Mouse (Mus musculus): ENCODE data around the gene Msantd2.

Msantd2 gene

DNA sequence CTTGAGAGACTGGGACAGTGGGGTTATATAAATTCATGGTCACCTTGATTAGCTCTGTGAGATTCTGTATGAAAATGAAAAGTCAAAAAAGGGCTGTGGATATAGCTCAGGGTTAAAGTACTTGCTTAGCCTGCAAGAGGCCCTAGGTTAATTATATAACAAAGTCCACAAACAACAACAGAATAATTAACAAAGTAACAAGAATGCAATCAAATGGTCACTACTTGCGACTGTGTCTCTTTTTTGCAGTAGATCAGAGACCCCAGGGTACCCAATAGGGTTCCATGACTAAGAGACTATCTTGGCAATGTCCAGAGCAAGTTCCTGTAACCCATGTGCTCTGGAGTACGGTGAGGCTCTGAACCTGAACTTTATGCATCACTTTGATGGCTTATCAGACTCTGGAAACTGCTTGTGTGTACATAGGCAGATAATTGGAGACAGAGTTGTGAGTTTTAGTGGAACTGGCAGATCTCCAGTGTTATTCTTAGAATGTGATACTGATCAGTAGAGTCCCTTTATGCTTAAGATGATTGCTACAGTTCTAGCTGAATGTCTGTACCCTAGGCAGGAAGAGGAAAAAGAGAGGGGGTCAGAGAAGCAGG, 80.2 kb downstream of the Msantd2 start:
- DNase-seq (ENCODE audit: low spot score): no peak

GRCm38 (mm10) chr9:37572204-37572876, 83.2 kb downstream of the Msantd2 start:
- DNase-seq (ENCODE audit: low spot score): no peak
